Mouse (Mus musculus) hindbrain, embryonic 11.5 days (tissue): ENCODE results near the gene Gm49416. TPM values are rescaled to one million over a fixed set of nuclear protein-coding genes. Genes with fewer than 3 reads are reported as not detected.

Experiments used
- ATAC-seq: fragments of 200-750 bp; cut with Nextera tagmentation; 2 replicates; pipeline ENCODE4 v1.8.0; 2017; ENCODE audit warnings: mild to moderate bottlenecking, moderate TSS enrichment, moderate library complexity; ENCODE audit not compliant: low FRiP score
- DNase-seq: peaks from one replicate; pipeline ENCODE4 v3.0.0-alpha.2; 2015; ENCODE audit warnings: low spot score
- H3K27ac ChIP-seq: fragments of 300-500 bp; sonication (generic); 2 replicates; pipeline ENCODE4 v1.5.1; 2014; ENCODE audit warnings: mild to moderate bottlenecking, low read depth, low read length
- H3K27me3 ChIP-seq: fragments of 300-500 bp; sonication (generic); 2 replicates; pipeline ENCODE4 v1.6.1; 2014; ENCODE audit warnings: mild to moderate bottlenecking, low read length, moderate library complexity, mixed read lengths; ENCODE audit not compliant: control insufficient read depth, insufficient read depth
- H3K36me3 ChIP-seq: fragments of 300-500 bp; sonication (generic); 2 replicates; pipeline ENCODE4 v1.6.1; 2014; ENCODE audit warnings: mild to moderate bottlenecking, low read length, moderate library complexity, mixed read lengths; ENCODE audit not compliant: control insufficient read depth, insufficient read depth
- H3K4me1 ChIP-seq: fragments of 300-500 bp; sonication (generic); replicated peaks from 2 replicates; pipeline ENCODE4 v1.6.1; 2014; ENCODE audit warnings: low read length, mixed read lengths; ENCODE audit not compliant: control insufficient read depth, insufficient read depth
- H3K4me2 ChIP-seq: fragments of 300-500 bp; sonication (generic); replicated peaks from 2 replicates; pipeline ENCODE4 v1.6.1; 2014; ENCODE audit warnings: mild to moderate bottlenecking, low read depth, low read length
- H3K4me3 ChIP-seq: fragments of 300-500 bp; sonication (generic); 2 replicates; pipeline ENCODE4 v1.5.1; 2014; ENCODE audit warnings: low read depth, low read length
- H3K9ac ChIP-seq: fragments of 300-500 bp; sonication (generic); 2 replicates; pipeline ENCODE4 v1.6.1; 2014; ENCODE audit warnings: low read depth, low read length
- H3K9me3 ChIP-seq: fragments of 300-500 bp; sonication (generic); 2 replicates; pipeline ENCODE4 v1.6.1; 2016; ENCODE audit warnings: low read length; ENCODE audit not compliant: control insufficient read depth
- WGBS: fragments of 180-500 bp; shearing (Covaris S2); extraction: QIAGEN DNeasy Blood & Tissue Kit; methylation state at CpG from one replicate; pipeline ENCODE4 v1.1.7; 2014; 5-methylcytosine and 5-hydroxymethylcytosine counted together
- polyA plus RNA-seq: library from polyadenylated mRNA; unstranded; fragments of >200 nt; fragmentation: Nextera tagmentation; extraction: Ambion mirVana; gene quantifications from 2 replicates; pipeline ENCODE4 v1.2.1, GENCODE M21; 2014

Gm49416 gene
- polyA plus RNA-seq, 1 experiment from 2014 or later, result not detected

DNA sequence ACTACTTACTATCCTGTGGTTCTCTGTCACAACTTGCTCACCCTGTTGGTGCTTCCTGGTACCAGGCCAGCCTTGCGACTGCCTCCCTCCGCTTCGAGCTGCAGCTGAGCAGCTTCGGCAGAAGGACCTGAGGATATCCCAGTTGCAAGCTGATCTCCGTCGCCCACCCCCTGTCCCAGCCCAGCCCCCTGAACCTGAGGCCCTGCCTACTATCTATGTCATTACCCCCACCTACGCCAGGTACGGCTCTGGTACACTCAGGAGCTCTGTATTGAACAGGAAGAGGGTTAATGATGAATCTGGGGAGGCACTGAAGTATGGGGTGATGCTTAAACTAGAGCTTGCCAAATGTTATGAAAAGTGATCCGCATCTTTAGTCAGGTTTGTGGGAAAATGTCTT, 33.0 kb downstream of the Gm49416 start:
- Histone ChIP-seq H3K9me3 (no peaks in the 10 kb centered on the region), H3K4me2 (peak overlapping the region; percentile 74), H3K9ac (0 out of 2 replicates have a peak overlapping the region, but pooled peaks have one; percentile 4), H3K27ac (no peak overlapping the region), H3K4me1 (no peaks in the 10 kb centered on the region; the same call in 1 of the 2 replicates), H3K36me3 (no peaks in the 10 kb centered on the region), H3K27me3 (no peaks in the 10 kb centered on the region), H3K4me3 (no peak overlapping the region)
- DNase-seq, result no peak
- ATAC-seq, result no peak
- WGBS, result 73% methylated on average over 9 of the region's 9 CpGs

DNA sequence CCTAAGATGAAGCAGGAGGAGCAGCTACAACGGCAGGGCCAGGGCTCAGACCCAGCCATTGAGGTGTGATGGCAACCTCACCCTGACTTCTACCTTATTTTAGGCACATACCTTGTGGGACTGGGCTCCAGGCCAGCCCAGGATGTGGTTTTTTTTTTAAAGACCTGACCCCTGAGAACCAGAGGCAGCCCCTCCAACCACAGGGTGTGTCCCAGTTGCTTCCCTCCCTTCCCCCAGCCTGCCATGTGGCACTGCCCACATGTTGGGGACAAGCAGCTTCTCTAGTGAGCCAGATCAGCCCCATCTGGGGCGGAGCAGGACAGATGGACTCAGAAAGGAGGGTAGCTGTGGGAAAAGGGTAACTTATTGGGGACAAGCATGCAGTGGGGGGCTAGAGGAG, 38.0 kb downstream of the Gm49416 start:
- WGBS, result 82% methylated on average over 2 of the region's 2 CpGs
- no peak overlapping the region for H3K9ac ChIP-seq
- no peak overlapping the region for H3K4me2 ChIP-seq
- ATAC-seq (no peak), DNase-seq (no peak)
- no peak overlapping the region for H3K27ac ChIP-seq
- no peaks in the 10 kb centered on the region for H3K27me3 ChIP-seq
- H3K4me1 ChIP-seq, result no peaks in the 10 kb centered on the region
- H3K4me3 ChIP-seq, result no peak overlapping the region
- no peaks in the 10 kb centered on the region for H3K36me3 ChIP-seq
- no peaks in the 10 kb centered on the region for H3K9me3 ChIP-seq

- Histone ChIP-seq H3K4me2 (no peak overlapping the region), H3K36me3 (no peaks in the 10 kb centered on the region), H3K27me3 (no peaks in the 10 kb centered on the region), H3K4me1 (no peaks in the 10 kb centered on the region), H3K27ac (no peak overlapping the region), H3K9ac (no peak overlapping the region), H3K9me3 (no peaks in the 10 kb centered on the region), H3K4me3 (no peak overlapping the region)
- ATAC-seq, result no peak
- WGBS, result 90% methylated on average over 12 of the region's 12 CpGs
- DNase-seq, result no peak
Observed at GRCm38 (mm10) chr19:8927891-8928525, 39.3 kb downstream of the Gm49416 start.

- H3K9me3 ChIP-seq, result no peaks in the 10 kb centered on the region
- H3K4me3 ChIP-seq, result peak overlapping the region; percentile 48
- no peaks in the 10 kb centered on the region for H3K36me3 ChIP-seq
- peak overlapping the region; percentile 64; the same call in 1 of the 2 replicates for H3K9ac ChIP-seq
- H3K4me1 ChIP-seq, result no peaks in the 10 kb centered on the region
- 16% methylated on average over 16 of the region's 16 CpGs for WGBS
- no peak for DNase-seq
- H3K27me3 ChIP-seq, result no peaks in the 10 kb centered on the region
- peak overlapping the region; percentile 70 for H3K4me2 ChIP-seq
- peak; percentile 34 for ATAC-seq
- no peak overlapping the region for H3K27ac ChIP-seq
Observed at GRCm38 (mm10) chr19:8928689-8929223, 40.0 kb downstream of the Gm49416 start.

GRCm38 (mm10) chr19:8929224-8930088, 40.7 kb downstream of the Gm49416 start, which contains the start of the genes Rom1 and Eml3:
Rom1 (minus strand) TSS chr19:8929356.
Eml3 (plus strand) TSS chr19:8929552.
- under 1% methylated on average over 44 of the region's 74 CpGs for WGBS
- Histone ChIP-seq H3K36me3 (no peaks in the 10 kb centered on the region), H3K4me3 (peak within 1 kb of the TSS; percentile 48), H3K27me3 (no peaks in the 10 kb centered on the region), H3K4me2 (peak within 1 kb of the TSS; percentile 70), H3K4me1 (no peaks in the 10 kb centered on the region), H3K9ac (peak within 1 kb of the TSS; percentile 64), H3K9me3 (no peaks in the 10 kb centered on the region), H3K27ac (no peak within 1 kb of the TSS; the same call in 1 of the 2 replicates)
- ATAC-seq (peak; percentile 82), DNase-seq (peak; percentile 76)

DNA sequence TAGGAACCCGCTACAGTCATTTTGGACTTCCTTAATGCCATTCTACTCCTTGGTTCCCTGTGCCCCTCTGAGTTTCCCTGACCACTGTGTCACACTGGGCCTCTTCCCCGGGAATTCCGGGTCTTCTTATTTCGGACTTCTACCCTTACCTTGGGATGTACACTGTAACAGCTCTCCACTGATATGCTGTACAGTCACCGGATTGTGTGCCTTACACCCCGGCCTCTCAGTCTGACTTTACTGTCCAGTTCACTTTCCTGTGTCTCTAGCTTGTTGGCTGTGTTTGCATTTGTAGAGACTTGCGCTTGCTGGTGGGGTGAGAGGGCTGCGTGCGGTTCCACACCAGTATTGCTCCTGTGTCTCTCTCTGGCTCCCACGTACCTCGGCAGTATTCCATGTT, 41.4 kb downstream of the Gm49416 start:
- no peak for DNase-seq
- no peaks in the 10 kb centered on the region for H3K27me3 ChIP-seq
- peak overlapping the region; percentile 70 for H3K4me2 ChIP-seq

GRCm38 (mm10) chr19:8930771-8931170, 42.0 kb downstream of the Gm49416 start:
- Histone ChIP-seq H3K4me1 (no peaks in the 10 kb centered on the region), H3K4me3 (no peak overlapping the region), H3K9me3 (no peaks in the 10 kb centered on the region), H3K27me3 (no peaks in the 10 kb centered on the region), H3K36me3 (no peaks in the 10 kb centered on the region), H3K9ac (no peak overlapping the region; the same call in 1 of the 2 replicates), H3K27ac (no peak overlapping the region), H3K4me2 (no peak overlapping the region)
- ATAC-seq (no peak), DNase-seq (no peak)
- WGBS, result 90% methylated on average over 7 of the region's 7 CpGs

More for the DNA sequence above, 41.4 kb downstream of the Gm49416 start:
- peak; percentile 17; the same call in 1 of the 2 replicates for ATAC-seq
- no peaks in the 10 kb centered on the region for H3K4me1 ChIP-seq
- peak overlapping the region; percentile 48 for H3K4me3 ChIP-seq
- H3K27ac ChIP-seq, result no peak overlapping the region
- H3K9me3 ChIP-seq, result no peaks in the 10 kb centered on the region
- no peaks in the 10 kb centered on the region for H3K36me3 ChIP-seq
- 19% methylated on average over 11 of the region's 11 CpGs for WGBS
- peak overlapping the region; percentile 64 for H3K9ac ChIP-seq

- DNase-seq, result no peak
- no peak for ATAC-seq
- 96% methylated on average over 2 of the region's 2 CpGs for WGBS
- H3K9ac ChIP-seq, result no peak overlapping the region
- no peaks in the 10 kb centered on the region for H3K9me3 ChIP-seq
- no peaks in the 10 kb centered on the region for H3K27me3 ChIP-seq
- H3K27ac ChIP-seq, result no peak overlapping the region
- H3K36me3 ChIP-seq, result no peaks in the 10 kb centered on the region
- no peak overlapping the region for H3K4me3 ChIP-seq
- no peak overlapping the region for H3K4me2 ChIP-seq
- H3K4me1 ChIP-seq, result peaks cover 6% of the 10 kb centered on the region; the same call in 1 of the 2 replicates
Observed at GRCm38 (mm10) chr19:8936736-8937135, 48.0 kb downstream of the Gm49416 start.
